ENCODE assay signal across 32 mouse cellular contexts in genomic region chr12:102501038-102501437, GRCm38 (mm10). TPM values are rescaled to one million over a fixed set of nuclear protein-coding genes. Genes with fewer than 3 reads are reported as not detected.
DNase-seq lines count a peak whose midpoint lies in the region; ATAC-seq and TF ChIP-seq lines count a peak whose summit lies in the region.
"Had no signal": no experiment of that assay in that cellular context is flagged by ENCODE, and none has a peak within 500 bp of the region (broad histone marks: within the 10 kb centered on the region; RNA-seq: fewer than 3 reads in every experiment).

No protein-coding gene starts in this region.

- peak; percentile 73 for ATAC-seq in megakaryocyte, adult 5-6 weeks (ENCODE audit: poor library complexity, severe bottlenecking)
- ATAC-seq: activated CD4-positive, CD25-positive, alpha-beta regulatory T cell, adult 4 months; forebrain, embryonic 16.5 days; hindbrain, postnatal 0 days; inflammation-experienced regulatory T-cells, adult 6 months; intestine, embryonic 16.5 days had no signal

- H3K4me3 ChIP-seq in layer of hippocampus, adult 2 months, result no peak overlapping the region
- H3K4me3 ChIP-seq: embryonic facial prominence, embryonic 10.5 days; embryonic facial prominence, embryonic 13.5 days; erythroblast, embryonic 14.5 days; forebrain, embryonic 12.5 days; heart, embryonic 12.5 days; heart, embryonic 15.5 days; hindbrain, embryonic 10.5 days had no signal

- no peak for TF ChIP-seq CTCF in layer of hippocampus, adult 2 months (conservative IDR thresholded peaks at IDR 0.05)

- no peak overlapping the region for H3K27ac ChIP-seq in layer of hippocampus, adult 2 months
- H3K27ac ChIP-seq: embryonic facial prominence, embryonic 10.5 days; embryonic facial prominence, embryonic 13.5 days; forebrain, embryonic 12.5 days; heart, embryonic 15.5 days; hindbrain, embryonic 10.5 days; hindbrain, embryonic 14.5 days; hindbrain, postnatal 0 days had no signal

- peak; percentile 19 for DNase-seq in lung, postnatal 36 days
- DNase-seq in lung, postnatal 10 days, result no peak
- DNase-seq in MEL-GATA-1-ER (ENCODE audit: extremely low read depth, low read depth), result peak; percentile 59
- DNase-seq in embryo, embryonic 10.5 days (ENCODE audit: low spot score), result no peak
- DNase-seq in layer of hippocampus, adult 2 months (ENCODE audit: low spot score in 2 of 2), result no peak
- DNase-seq in testis, postnatal 14 days (ENCODE audit: low spot score), result no peak
- DNase-seq: adrenal gland, adult 8-10 months; adrenal gland, postnatal 25 days; cerebellum, adult 18-20 months; cerebellum, adult 9-10 months; cerebellum, postnatal 14 days; embryo, embryonic 11 days; gastrocnemius, postnatal 10 days; gastrocnemius, postnatal 36 days; heart, postnatal 10 days; heart, postnatal 36 days; kidney, adult 18-20 months had no signal

RNA-seq across cellular contexts. Expression of gene Golga5, which starts 32.1 kb away (rescaled TPM):
- 24.1 and 26.3 TPM in 2 replicates for total RNA-seq in megakaryocyte, adult 5-6 weeks (2015)
- total RNA-seq in megakaryocyte, adult 5-6 weeks (2017), result 67.6 and 87.1 TPM in 2 replicates
- 10 to 100 TPM; 24.6 to 26.3 TPM for total RNA-seq in layer of hippocampus, adult 2 months (2021)

RNA-seq across cellular contexts. Expression of gene Chga, which starts 53.7 kb away (rescaled TPM):
- total RNA-seq in megakaryocyte, adult 5-6 weeks (2015), result not detected in 2 replicates
- total RNA-seq in megakaryocyte, adult 5-6 weeks (2017), result not detected in 2 replicates
- 100 to 1,000 TPM; 123 to 124 TPM for total RNA-seq in layer of hippocampus, adult 2 months (2021)
- total RNA-seq: gastrocnemius, adult 18-20 months; gastrocnemius, postnatal 36 days; heart, postnatal 10 days; heart, postnatal 36 days had no signal

Comparison
In these comparisons a context has a peak if more than half of its experiments do, and no peak if none do; other contexts are left out.
1. DNase-seq: peak in lung, postnatal 36 days (single experiment) and MEL-GATA-1-ER (single experiment); none in lung, postnatal 10 days (single experiment), embryo, embryonic 10.5 days (single experiment), layer of hippocampus, adult 2 months (0 of 2) and testis, postnatal 14 days (single experiment).
2. RNA of gene Chga, which starts 53.7 kb away (total RNA-seq): 123 to 124 TPM in layer of hippocampus, adult 2 months; not detected in megakaryocyte, adult 5-6 weeks; every median in the first group is over 100 times any median in the second.